Mouse (Mus musculus): ENCODE results near the gene D5Ertd577e.
"Not testable (repeated sequence)": the region's sequence is repeated elsewhere in the genome, so short reads cannot be mapped to it uniquely, and the experiment has no call there.

Gene D5Ertd577e

GRCm38 (mm10) chr5:95456506-95456905 lies at the start of gene D5Ertd577e:
TSS of gene D5Ertd577e (plus strand) at chr5:95456806.
- not testable (repeated sequence) for DNase-seq (ENCODE audit: low read depth in 2 of 2, low spot score in 2 of 2)

DNA sequence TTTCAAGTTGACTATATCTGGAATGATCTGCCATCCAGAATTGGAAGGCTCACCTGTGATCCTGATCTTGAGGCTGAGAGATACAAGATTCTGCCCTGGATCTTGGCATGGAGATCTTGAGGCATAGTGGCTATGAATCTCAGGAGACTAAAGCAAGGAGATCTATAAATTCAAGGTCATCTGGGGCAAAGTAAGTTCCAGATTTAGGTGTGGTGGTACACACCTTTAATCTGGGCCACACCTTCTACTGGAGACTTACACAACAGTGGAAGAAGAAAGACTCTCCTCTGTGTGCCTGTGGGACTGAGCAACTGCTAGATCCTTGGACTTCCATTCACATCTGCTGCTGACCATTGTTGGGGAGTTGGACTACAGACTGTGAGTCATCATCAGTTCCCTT lies 53.9 kb downstream of the D5Ertd577e start, which contains the start of gene Gm3286:
Gene Gm3286, plus strand, starts transcription at position 301 of the 400 bp plus-strand sequence.
- not testable (repeated sequence) for DNase-seq (ENCODE audit: low read depth in 2 of 2, low spot score in 2 of 2)

All from CD8-positive naive resting alpha-beta T cell, adult 2 months (primary cell).